Mouse (Mus musculus) midbrain, embryonic 13.5 days (tissue): ENCODE measurements around the gene Prepl. TPM values are rescaled to one million over a fixed set of nuclear protein-coding genes. Genes with fewer than 3 reads are reported as not detected.

Experiments
- ATAC-seq: fragments of 200-750 bp; cut with Nextera tagmentation; 2 replicates; pipeline ENCODE4 v1.8.0; 2017; ENCODE audit warnings: mild to moderate bottlenecking, moderate TSS enrichment, moderate library complexity
- H3K27ac ChIP-seq: fragments of 300-500 bp; sonication (generic); 2 replicates; pipeline ENCODE4 v1.5.1; 2015; ENCODE audit warnings: inconsistent platforms, mild to moderate bottlenecking, moderate library complexity
- H3K27me3 ChIP-seq: fragments of 300-500 bp; sonication (generic); 2 replicates; pipeline ENCODE4 v1.6.1; 2015; ENCODE audit warnings: mild to moderate bottlenecking, inconsistent platforms
- H3K36me3 ChIP-seq: fragments of 300-500 bp; sonication (generic); 2 replicates; pipeline ENCODE4 v1.6.1; 2015; ENCODE audit warnings: mild to moderate bottlenecking, inconsistent platforms
- H3K4me1 ChIP-seq: fragments of 300-500 bp; sonication (generic); replicated peaks from 2 replicates; pipeline ENCODE4 v1.6.1; 2015; ENCODE audit warnings: inconsistent platforms
- H3K4me2 ChIP-seq: fragments of 300-500 bp; sonication (generic); replicated peaks from 2 replicates; pipeline ENCODE4 v1.6.1; 2015; ENCODE audit warnings: moderate library complexity, mild to moderate bottlenecking, inconsistent platforms
- H3K4me3 ChIP-seq: fragments of 300-500 bp; sonication (generic); replicated peaks from 2 replicates; pipeline ENCODE4 v1.5.1; 2015; ENCODE audit warnings: mild to moderate bottlenecking, inconsistent platforms
- H3K9ac ChIP-seq: fragments of 300-500 bp; sonication (generic); replicated peaks from 2 replicates; pipeline ENCODE4 v1.6.1; 2015; ENCODE audit warnings: mild to moderate bottlenecking, inconsistent platforms
- H3K9me3 ChIP-seq: fragments of 300-500 bp; sonication (generic); 2 replicates; pipeline ENCODE4 v1.6.1; 2016; ENCODE audit warnings: mild to moderate bottlenecking, inconsistent platforms
- WGBS: fragments of 180-500 bp; shearing (Covaris S2); methylation state at CpG from one replicate; pipeline ENCODE4 v1.1.7; 2015; 5-methylcytosine and 5-hydroxymethylcytosine counted together
- polyA plus RNA-seq: library from polyadenylated mRNA; unstranded; fragments of >200 nt; fragmentation: Nextera tagmentation; extraction: Ambion mirVana; gene quantifications from 2 replicates; pipeline ENCODE4 v1.2.1, GENCODE M21; 2015

The Prepl gene
- polyA plus RNA-seq, 1 experiment from 2014 or later = 73.8 TPM

- over 99% methylated on average over 3 of the region's 3 CpGs for WGBS
- H3K4me3 ChIP-seq = no peak overlapping the region
- no peak overlapping the region for H3K9ac ChIP-seq
- no peak overlapping the region for H3K4me2 ChIP-seq
- no peaks in the 10 kb centered on the region for H3K27me3 ChIP-seq
- no peak for ATAC-seq
- no peaks in the 10 kb centered on the region for H3K9me3 ChIP-seq
- H3K4me1 ChIP-seq = no peaks in the 10 kb centered on the region
- H3K27ac ChIP-seq = no peak overlapping the region
- peaks cover 16% of the 10 kb centered on the region for H3K36me3 ChIP-seq
These were observed 75.4 kb downstream of the Prepl start for GRCm38 (mm10) chr17:85014632-85015031.

DNA sequence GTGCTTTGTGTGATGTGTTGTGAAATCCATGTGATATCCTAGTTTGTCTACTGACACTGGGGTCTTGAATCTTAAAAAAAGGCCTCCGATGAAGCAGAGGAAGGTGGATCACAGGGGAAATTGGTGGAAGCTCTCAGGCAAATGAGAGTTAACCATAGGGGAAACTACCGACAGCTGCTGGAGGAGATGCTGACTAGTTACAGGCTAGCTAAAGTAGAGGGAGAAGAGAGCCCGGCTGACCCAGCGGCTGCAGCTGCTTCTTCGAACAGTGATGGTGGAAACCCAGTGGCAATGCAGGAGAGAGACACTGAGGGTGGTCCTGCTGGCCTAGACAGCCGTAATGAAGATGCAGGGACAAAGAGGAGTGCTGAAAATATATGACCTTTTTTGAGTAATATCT lies 76.6 kb downstream of the Prepl start:
- H3K27me3 ChIP-seq = no peaks in the 10 kb centered on the region
- H3K27ac ChIP-seq = 0 out of 2 replicates have a peak overlapping the region, but pooled peaks have one; percentile 22
- no peak overlapping the region for H3K4me3 ChIP-seq
- H3K9me3 ChIP-seq = no peaks in the 10 kb centered on the region
- H3K36me3 ChIP-seq = peaks cover 16% of the 10 kb centered on the region
- 84% methylated on average over 6 of the region's 6 CpGs for WGBS
- no peak for ATAC-seq
- no peaks in the 10 kb centered on the region for H3K4me1 ChIP-seq
- H3K9ac ChIP-seq = no peak overlapping the region
- no peak overlapping the region for H3K4me2 ChIP-seq

Other genes with a start within 250 kb of the Prepl start
- gene Ppm1b, start 133.5 kb downstream of the Prepl start, polyA plus RNA-seq = 95.8 and 101 TPM in 2 replicates
- gene Slc3a1, start 61.9 kb downstream of the Prepl start, polyA plus RNA-seq = 0.66 TPM in 1 of 2 replicates, not detected in the other
- gene Camkmt, start 311 bp upstream of the Prepl start, polyA plus RNA-seq = 18.6 and 19.0 TPM in 2 replicates